Mouse (Mus musculus) macrophage (primary cell): ENCODE measurements around the gene Cmtm4. TPM values are rescaled to one million over a fixed set of nuclear protein-coding genes. Genes with fewer than 3 reads are reported as not detected.

Experiments used
- H3K27ac ChIP-seq: fragments of 350-480 bp; formaldehyde crosslinking; 2 replicates; pipeline ENCODE4 v1.9.0; 2021
- H3K36me3 ChIP-seq: fragments of 350-480 bp; formaldehyde crosslinking; 2 replicates; pipeline ENCODE4 v1.9.0; 2021; ENCODE audit errors: inconsistent target
- H3K4me3 ChIP-seq: fragments of 350-480 bp; formaldehyde crosslinking; 2 replicates; pipeline ENCODE4 v1.9.0; 2021; ENCODE audit errors: inconsistent target
- H3K79me2 ChIP-seq: fragments of 350-480 bp; formaldehyde crosslinking; 2 replicates; pipeline ENCODE4 v1.9.0; 2021; ENCODE audit errors: inconsistent target
- WGBS: methylation state at CpG from one replicate; pipeline ENCODE4 v1.1.7; 2026; ENCODE audit warnings: inconsistent platforms; ENCODE audit not compliant: missing documents; 5-methylcytosine and 5-hydroxymethylcytosine counted together
- polyA plus RNA-seq: library from polyadenylated mRNA; stranded (reverse); fragments of 250-400 nt; gene quantifications from 3 replicates; pipeline ENCODE4 v1.2.4, GENCODE M21; 2018; ENCODE audit warnings: inconsistent platforms
- total RNA-seq, 78 experiments: library from RNA; depleted of rRNA; stranded (reverse); fragments of 250-400 nt; gene quantifications; 1 replicate in 9 of 78; 2 replicates in 24 of 78; 3 replicates in 43 of 78; 4 replicates in 2 of 78; pipeline ENCODE4 v1.2.4; 2018; ENCODE audit warnings: inconsistent platforms in 56 of 78

Cmtm4 gene
- 10 to 100 TPM in 12 of 26 experiments, 1 to 10 TPM in 14; 2.3 to 18.3 (median 7.2) TPM for total RNA-seq (2018; cell fraction: chromatin; rRNA removed)
- total RNA-seq (2018; cell fraction: cytosol; rRNA removed): 10 to 100 TPM in 10 of 26 experiments, 1 to 10 TPM in 16; 4.8 to 15.0 (median 7.8) TPM
- 10 to 100 TPM in 16 of 26 experiments, 1 to 10 TPM in 10; 6.0 to 22.5 (median 11.9) TPM for total RNA-seq (2018; cell fraction: nucleus; rRNA removed)
- polyA plus RNA-seq: 7.3 to 11.9 TPM (median 9.5 TPM) in 3 replicates

DNA sequence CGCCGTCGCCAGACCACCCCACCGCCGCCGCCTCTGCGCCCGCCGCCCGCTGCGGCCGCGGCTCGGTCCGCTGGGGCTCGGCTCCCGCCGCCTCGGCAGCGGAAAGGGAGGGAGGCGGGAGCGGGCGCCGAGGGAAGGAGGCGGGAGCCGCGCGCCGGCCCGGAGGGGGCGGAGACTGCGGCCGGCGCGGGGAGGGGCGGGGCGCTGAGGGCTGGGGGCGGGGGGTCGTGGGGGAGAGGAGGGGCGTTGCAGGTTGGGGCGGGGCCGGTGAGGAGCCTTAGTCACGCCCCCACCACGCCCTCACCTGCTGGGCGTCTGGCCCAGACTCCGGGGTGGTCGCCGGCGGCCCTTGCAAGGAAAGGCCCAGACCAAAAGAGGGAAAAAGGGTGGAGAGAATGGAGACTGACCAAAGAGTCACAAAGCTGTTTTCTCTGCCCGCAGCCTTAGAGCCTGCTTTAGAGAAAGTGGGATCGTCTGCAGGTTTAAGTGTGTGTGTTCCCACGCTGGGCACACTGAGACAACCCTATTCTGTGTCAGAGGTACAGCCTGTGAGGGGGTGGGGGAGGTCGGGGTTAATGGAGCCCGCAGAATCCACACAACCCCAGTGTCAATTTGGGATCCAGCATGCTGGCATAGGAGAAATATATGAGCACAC, at the start of gene Cmtm4:
Gene Cmtm4, minus strand, starts transcription at position 105 of the 655 bp plus-strand sequence.
- Histone ChIP-seq H3K27ac (no peak within 1 kb of the TSS), H3K4me3 (peak within 1 kb of the TSS; percentile 43), H3K79me2 (peaks cover 41% of the 10 kb centered on the region), H3K36me3 (no peaks in the 10 kb centered on the region)
- 4% methylated on average over 41 of the region's 54 CpGs for WGBS

DNA sequence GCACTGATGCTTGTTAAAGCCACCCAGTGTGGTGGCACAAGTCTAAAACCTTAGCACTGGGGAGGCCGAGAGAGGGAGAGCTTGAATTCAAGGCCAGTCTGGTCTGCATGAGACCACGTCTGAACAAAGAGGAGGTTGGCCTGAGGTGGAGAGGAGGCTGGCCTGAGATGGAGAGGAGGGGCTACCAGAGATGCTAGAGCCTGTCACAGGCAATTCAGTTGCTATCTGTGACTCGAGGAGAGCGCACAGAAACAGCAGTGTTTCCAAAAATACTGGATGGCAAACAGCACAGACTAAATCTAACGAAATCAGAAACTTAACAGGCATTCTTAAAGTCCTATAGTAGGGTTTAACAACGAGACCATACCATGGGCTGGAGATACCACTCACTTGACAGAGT, 49.6 kb upstream of the Cmtm4 start:
- Histone ChIP-seq H3K36me3 (peaks cover 2% of the 10 kb centered on the region; the same call in 1 of the 2 replicates), H3K79me2 (peaks cover 22% of the 10 kb centered on the region), H3K27ac (no peak overlapping the region), H3K4me3 (no peak overlapping the region)
- 84% methylated on average over 6 of the region's 6 CpGs for WGBS

DNA sequence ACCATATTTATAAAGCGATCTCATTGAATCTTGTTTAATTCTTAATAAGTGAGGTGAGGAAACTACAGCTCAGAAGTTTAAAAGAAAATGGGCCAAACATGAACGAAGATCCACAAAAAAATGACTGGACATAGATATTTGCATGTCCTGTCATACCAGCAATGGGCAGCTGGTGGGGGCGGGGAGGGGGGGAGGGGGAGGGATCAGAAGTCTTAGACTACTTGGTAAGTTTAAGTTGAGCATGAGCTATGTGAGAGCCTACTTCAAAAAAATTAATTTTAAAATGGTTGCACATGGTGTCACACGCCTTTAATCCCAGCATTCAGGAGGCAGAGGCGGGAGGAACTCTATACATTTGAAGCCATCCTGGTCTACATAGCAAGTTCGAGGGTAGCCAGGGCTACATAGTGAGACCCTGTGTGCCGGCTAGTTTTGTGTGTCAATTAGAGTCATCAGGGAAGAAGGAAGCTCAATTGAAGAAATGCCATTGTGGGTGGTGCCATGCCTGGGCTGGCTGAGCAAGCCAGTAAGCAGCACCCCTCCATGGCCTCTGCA, 47.6 kb upstream of the Cmtm4 start:
- H3K27ac ChIP-seq: no peak overlapping the region

DNA sequence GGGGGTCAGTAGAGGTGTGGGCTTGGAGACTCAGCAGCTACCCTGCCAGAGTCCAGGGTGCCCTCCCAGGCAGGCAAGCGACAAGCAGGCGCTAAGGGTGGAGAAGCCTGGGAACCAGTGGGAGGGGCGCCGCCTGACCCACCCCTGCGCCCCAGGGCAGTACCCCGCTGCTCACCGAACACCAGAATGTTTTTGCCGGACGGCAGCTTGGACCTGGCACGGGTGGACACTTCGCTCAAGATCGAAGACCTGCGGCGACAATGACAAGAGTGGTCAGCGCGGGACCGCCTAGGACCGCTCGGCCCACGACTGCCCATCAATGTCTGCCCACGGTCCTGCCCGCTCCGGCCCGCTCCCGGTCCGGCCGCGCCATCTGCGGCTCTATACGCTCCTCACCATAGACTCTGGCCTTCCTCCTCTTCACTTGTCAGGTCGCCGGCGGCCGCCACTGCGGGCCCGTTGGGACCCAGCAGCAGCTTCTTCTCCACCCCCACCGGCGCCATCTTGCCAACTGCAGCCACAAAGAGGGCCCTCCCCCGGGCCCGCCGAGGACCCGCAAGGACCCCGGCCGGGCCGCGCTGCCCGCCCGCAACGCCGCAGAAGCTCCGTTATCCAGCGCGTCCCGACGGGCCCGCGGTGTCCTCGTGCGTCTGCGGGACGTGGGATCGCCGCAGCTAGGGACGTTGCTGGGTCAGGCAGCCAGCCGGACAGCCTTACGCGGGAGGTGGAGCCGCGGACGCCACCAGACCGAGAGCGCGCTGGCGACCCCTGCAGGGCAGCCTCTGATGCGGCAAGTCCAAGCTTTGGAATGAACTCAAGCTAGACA, 46.9 kb upstream of the Cmtm4 start, which contains the start of gene Dync1li2:
Gene Dync1li2, minus strand, starts transcription at position 749 of the 826 bp plus-strand sequence.
- H3K79me2 ChIP-seq: peaks cover 49% of the 10 kb centered on the region
- peaks cover 28% of the 10 kb centered on the region for H3K36me3 ChIP-seq
- under 1% methylated on average over 74 of the region's 75 CpGs for WGBS
- H3K4me3 ChIP-seq: peak within 1 kb of the TSS; percentile 63
- H3K27ac ChIP-seq: peak within 1 kb of the TSS; percentile 33; the same call in 1 of the 2 replicates

More for the DNA sequence above, 47.6 kb upstream of the Cmtm4 start:
- WGBS: 64% methylated on average over 6 of the region's 7 CpGs
- H3K36me3 ChIP-seq: peaks cover 22% of the 10 kb centered on the region
- H3K79me2 ChIP-seq: peaks cover 42% of the 10 kb centered on the region
- no peak overlapping the region for H3K4me3 ChIP-seq

DNA sequence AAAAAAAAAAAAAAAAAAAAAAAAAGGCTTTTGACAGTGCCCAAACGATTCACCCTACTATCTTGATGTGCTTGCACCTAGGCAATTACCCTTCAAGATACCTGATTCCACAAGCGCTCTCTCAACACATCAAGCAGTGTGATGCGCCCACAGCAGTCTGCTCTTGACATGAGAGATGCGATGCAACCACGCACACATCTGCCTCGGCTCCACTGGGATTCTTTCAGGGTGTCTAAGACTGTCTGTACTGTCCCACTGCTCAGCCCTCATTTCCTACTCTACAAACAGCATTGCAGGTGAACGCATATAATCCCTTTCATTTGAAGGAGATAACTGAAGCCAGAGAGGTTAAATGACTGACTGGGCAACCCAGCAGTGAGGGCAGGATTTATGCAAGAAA, 46.0 kb upstream of the Cmtm4 start:
- Histone ChIP-seq H3K27ac (0 out of 2 replicates have a peak overlapping the region, but pooled peaks have one; percentile 33), H3K79me2 (peaks cover 52% of the 10 kb centered on the region), H3K36me3 (peaks cover 37% of the 10 kb centered on the region), H3K4me3 (peak overlapping the region; percentile 63)
- 71% methylated on average over 7 of the region's 7 CpGs for WGBS

DNA sequence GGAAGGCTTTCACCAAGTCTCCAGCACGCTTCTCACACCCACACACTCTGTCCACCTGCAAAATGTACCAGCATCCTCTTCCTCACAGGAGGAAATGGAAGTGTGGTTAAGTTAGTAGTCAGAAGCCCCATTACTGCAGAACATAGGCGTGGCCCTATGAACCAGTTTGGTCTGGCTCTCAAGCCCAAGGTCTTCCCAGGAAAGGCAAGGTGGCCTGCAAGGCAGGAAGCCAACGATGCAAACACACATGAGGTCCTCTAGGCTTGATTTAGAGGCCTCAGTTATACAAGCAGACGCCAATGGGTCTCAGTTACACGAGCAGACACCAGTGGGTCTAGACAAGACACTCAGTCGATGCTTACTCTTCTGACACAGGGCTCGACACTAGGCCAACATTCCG, 43.9 kb upstream of the Cmtm4 start:
- Histone ChIP-seq H3K36me3 (peaks cover 46% of the 10 kb centered on the region), H3K27ac (no peak overlapping the region), H3K4me3 (no peak overlapping the region), H3K79me2 (peaks cover 67% of the 10 kb centered on the region)
- WGBS: 94% methylated on average over 8 of the region's 8 CpGs

DNA sequence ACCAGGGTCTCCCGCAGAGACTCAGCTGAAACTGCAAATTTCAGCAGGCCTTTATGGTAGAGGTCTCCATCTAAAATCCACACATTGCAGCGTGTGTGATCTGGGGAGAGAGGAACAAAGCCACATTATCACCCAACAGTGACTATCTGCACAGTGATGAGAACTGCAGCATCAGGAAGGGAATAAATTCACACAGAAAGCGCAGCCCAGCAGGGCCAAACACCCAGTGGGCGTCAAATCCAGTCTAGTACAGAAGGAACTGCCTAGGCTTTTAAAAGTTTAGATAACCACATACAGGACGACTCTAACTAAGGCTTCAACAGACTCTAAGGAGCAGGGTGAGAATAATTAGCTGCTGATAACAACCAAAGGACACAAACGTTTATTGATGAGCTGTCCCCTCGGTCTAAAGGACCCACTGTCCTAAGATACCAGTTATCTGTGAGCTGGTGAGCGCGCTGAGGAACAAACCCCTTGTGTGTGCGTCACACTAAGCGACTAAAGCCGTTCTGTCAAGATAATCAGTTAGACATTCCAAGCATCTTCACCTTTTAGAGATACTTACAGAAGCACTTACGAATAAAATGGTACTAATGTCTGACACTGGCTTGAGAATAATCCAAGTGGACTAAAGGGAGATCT, 42.0 kb upstream of the Cmtm4 start:
- no peak overlapping the region for H3K4me3 ChIP-seq
- peaks cover 85% of the 10 kb centered on the region for H3K79me2 ChIP-seq
- H3K27ac ChIP-seq: no peak overlapping the region
- peaks cover 55% of the 10 kb centered on the region for H3K36me3 ChIP-seq
- 97% methylated on average over 13 of the region's 13 CpGs for WGBS

DNA sequence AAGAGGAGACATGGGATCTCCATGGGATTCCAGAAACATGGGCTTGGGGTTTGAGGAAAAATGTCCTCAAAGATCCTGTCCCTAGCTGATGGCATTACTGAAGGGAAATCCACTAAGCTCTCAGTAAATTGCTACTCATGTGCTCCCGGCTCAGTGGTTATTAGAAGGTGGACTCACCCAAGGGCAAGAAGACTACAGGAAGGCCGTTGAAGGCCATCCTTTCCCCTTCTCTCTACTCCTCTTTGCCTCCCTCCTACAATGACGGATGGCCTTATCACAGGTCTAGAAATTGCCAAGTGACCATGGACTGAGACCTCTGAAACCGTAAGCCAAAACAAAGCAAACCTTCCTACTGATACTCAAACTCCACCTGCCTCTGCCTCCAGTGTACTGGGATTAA, 41.0 kb upstream of the Cmtm4 start:
- H3K4me3 ChIP-seq: no peak overlapping the region
- 87% methylated on average over 4 of the region's 4 CpGs for WGBS
- peak overlapping the region; percentile 71 for H3K27ac ChIP-seq
- peaks cover 64% of the 10 kb centered on the region for H3K36me3 ChIP-seq
- peaks cover 87% of the 10 kb centered on the region for H3K79me2 ChIP-seq

DNA sequence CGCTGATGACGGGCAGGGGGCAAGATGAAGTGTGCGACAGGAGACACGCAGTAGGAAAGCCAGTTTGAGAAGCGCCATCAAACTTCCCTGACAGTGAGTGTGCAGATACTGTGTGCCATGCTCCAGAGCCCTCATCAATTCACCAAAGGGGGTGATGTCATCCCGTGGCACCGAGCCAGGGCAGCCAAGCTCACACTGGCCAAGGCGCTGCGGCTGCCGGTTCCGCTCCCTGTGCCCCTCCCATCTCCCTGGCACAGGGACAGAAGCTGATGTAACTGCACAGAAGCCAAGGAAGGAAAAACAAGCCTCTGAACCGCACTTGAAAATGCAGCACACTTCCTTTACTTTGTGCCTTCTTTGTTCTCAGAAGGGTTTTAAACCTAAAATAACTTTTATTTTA, 40.4 kb upstream of the Cmtm4 start:
- Histone ChIP-seq H3K79me2 (peaks cover 87% of the 10 kb centered on the region), H3K27ac (peak overlapping the region; percentile 71), H3K36me3 (peaks cover 68% of the 10 kb centered on the region), H3K4me3 (no peak overlapping the region)
- 14% methylated on average over 11 of the region's 12 CpGs for WGBS

DNA sequence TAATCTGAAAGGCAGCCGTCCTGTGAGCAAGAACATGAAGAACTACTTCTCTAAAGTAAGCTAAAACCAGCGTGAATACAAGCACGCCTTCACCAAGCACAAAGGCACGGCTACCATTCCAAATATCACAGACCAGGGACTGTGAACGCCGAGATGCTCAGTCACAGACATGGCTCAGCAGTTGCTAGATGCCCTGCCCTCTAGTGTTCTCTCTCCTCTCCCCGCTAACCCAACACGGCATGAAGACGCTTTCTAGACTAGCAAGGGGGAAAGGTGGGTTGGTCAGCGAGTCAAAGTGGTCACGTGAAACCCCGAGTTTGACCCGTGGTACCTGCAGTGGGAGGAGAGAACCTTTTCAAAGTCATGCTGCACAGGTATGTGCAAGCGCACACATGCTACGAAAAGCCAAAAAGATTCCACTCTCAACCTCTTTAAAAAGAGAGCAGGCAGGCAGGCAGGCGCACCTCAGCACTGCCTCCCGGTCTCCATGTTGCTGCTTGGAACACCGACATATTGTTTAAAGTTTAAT, 39.3 kb upstream of the Cmtm4 start:
- peaks cover 79% of the 10 kb centered on the region for H3K79me2 ChIP-seq
- WGBS: 90% methylated on average over 17 of the region's 18 CpGs

DNA sequence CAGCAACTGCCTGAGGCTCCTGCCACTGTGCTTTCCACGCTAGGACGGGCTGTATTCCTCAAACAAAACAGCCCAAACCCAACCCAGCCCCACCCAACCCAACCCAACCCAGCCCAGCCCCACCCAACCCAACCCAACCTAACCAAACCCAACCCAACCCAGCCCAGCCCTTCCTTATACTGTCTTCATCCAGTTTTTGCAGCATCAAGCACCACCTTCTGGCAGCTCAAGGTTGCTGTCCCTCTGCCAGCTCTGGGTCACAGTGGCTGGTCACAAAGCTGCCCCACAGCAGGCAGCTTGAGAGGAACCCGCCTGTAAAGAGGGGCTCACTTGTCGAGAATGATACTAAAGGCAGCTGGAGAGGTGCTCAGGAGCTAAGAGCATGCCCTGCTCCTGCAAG, 38.7 kb upstream of the Cmtm4 start:
- H3K27ac ChIP-seq: no peak overlapping the region
- H3K4me3 ChIP-seq: no peak overlapping the region
- H3K79me2 ChIP-seq: peaks cover 72% of the 10 kb centered on the region
- 53% methylated on average over 4 of the region's 4 CpGs for WGBS
- H3K36me3 ChIP-seq: peaks cover 71% of the 10 kb centered on the region

More for the DNA sequence above, 39.3 kb upstream of the Cmtm4 start:
- no peak overlapping the region for H3K4me3 ChIP-seq
- H3K36me3 ChIP-seq: peaks cover 73% of the 10 kb centered on the region
- H3K27ac ChIP-seq: no peak overlapping the region

DNA sequence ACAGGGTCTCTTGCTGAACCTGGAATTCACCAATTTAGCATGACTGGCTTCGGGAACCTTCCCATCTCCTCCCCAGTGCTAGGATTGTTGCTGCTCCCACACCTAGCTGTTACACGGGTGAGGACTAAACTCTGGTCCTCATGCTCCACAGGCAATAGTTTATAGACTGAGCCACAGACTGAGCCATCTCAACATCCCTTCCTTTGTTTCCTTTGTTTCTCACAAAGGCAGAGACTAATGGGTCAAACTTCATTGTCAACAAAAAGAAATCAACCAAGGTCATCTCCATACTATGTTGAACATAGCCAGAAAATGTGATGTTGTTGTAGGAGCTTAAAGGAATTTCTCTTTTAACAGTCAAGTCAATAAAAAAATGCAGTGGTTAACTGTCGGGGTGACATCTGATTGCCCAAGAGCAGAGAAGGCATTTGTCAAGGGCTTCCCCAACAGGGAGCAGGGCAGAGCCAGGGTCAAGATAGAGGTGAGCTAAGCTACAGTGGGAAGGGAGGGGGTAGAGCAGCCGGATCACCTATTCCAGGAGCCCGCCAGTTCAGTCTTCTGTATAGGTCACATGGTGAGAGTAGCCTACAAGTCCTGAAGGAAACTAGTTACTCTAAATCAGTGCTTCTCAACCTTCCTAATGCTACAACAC, 37.7 kb upstream of the Cmtm4 start:
- Histone ChIP-seq H3K79me2 (peaks cover 63% of the 10 kb centered on the region), H3K36me3 (peaks cover 71% of the 10 kb centered on the region), H3K4me3 (no peak overlapping the region), H3K27ac (no peak overlapping the region)
- WGBS: 60% methylated on average over 5 of the region's 5 CpGs

DNA sequence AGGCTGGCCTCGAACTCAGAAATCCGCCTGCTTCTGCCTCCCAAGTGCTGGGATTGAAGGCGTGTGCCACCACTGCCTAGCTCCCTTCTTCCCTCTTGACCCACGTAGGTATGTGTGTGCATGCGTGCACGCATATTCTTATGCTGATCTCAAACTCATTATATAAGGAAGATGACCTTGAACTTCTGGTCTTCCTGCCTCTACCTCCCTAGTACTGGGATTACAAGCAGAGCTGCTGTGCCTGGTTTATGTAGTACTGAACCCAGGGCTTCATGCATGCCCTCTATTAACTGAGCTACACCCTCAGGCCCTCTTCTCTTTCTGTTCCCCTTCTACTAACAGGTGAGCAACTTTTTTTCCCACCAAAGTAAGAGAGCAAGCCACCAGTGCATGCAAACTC, 37.0 kb upstream of the Cmtm4 start:
- WGBS: 98% methylated on average over 6 of the region's 6 CpGs
- Histone ChIP-seq H3K27ac (no peak overlapping the region), H3K36me3 (peaks cover 73% of the 10 kb centered on the region), H3K79me2 (peaks cover 56% of the 10 kb centered on the region), H3K4me3 (no peak overlapping the region)
